Mouse (Mus musculus): ENCODE measurements at regions not wholly inside any gene's neighbourhood (a gene's known extent, or its start where the extent isn't known, plus 50 kb on each side); places are given as distances from the start of the nearest gene placed in this dataset.
A peak's percentile ranks its signal among the peaks of the same experiment; 100 is the strongest.

- DNase-seq (ENCODE audit: low spot score), result no peak
These were observed 275.6 kb downstream of the Ankrd50 start for GRCm38 (mm10) chr3:38209081-38209480.

DNA sequence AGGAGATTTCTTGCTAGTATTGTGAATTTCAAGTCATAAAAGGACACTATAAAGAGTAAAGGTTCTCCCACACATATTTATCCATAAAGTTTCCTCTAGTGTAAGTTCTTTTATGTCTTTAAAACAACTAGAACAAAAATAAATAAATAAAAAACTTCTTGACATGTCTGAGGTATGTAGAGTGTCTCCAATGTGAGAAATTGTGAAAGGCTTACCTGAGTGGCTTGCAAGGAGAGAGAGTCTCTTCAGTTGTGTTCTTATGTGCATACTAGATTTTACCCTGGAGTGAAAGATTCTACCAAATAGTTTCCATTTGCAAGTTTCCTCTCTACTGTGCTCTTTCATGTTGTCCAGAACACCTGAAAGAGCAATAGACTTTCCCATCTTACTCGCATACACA is 276.8 kb downstream of the Ankrd50 start:
- no peak for DNase-seq (ENCODE audit: low spot score)

DNA sequence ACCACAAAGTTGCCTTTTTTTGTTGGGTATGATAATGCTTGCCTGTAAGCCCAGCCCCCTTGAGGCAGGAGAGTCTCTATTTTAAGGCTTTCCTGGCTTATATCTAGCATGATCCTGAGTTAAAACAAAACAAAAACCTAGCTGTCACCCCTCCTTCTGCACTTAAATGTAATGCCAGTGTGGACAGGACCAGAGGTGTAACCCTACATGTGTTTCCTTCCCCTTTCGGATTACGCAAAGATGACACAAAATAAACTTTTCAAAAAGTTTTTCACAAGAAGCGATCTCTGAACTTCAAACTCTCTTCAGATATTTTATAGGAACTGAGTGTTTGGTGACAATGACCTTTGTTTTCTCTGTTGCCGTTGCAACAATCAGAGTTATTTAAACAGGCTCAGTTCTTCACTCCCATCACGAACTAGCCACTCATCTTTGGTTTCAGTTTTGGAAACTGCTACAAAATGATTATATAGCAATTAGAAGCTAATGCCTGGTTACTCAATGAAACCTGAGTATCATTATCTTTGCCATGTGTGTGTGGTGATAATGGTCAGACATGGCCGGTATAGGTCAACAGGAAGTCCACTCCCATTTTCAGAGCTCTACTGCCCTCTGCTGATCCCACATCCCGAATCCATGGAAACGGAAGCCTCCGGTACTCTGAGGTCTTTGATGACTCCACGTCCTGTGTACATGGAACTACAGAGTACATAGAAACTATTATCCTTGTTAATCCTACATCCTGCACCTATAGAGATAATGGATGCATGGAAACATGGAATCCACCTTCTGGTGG is 282.6 kb downstream of the Ankrd50 start:
- peak; percentile 16 for DNase-seq (ENCODE audit: low spot score)

DNA sequence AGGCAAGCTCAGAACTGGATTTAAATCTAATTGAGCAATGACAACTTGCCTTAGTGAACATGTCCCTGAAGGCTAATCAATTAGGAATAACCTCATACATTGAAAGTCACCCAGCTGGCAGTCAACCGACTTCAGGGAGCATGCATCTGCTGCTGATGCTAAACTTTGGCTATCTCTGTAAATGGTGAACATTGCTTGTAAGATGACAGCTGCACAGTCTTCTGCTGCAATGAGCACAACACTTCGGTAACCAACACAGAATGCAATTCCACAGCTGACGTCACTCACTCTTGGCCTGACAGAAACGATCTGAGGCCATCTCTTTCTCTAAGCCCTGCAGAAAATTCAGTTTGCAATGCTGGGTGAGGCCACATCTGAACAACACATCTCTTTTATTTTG is 290.6 kb downstream of the Ankrd50 start:
- DNase-seq (ENCODE audit: low spot score), result no peak

DNA sequence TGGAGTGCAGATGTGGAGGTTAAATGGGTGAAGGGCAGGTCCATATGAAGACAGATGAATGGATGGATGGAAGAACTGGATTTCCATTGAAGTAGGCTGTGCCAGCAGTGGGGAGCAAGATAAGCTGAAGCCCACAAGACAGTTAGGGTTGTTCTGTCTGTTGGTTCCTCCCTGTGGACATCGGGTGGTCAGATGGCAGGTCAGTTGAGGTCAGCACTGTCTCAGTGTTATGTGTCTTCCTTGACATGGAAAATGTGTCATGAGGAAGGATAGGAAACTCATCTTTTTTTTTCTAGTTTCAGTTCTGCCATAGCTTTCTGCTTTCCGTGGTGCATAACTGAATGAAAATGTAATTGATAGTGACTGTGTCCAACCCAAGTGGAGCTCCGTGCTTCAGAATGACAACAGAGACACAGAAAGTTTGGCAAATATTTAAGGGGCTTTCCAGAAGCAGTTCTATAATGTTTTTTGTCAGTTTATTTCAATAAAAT is 297.2 kb downstream of the Ankrd50 start:
- DNase-seq (ENCODE audit: low spot score), result no peak

GRCm38 (mm10) chr3:38186503-38186902 is 298.1 kb downstream of the Ankrd50 start:
- DNase-seq (ENCODE audit: low spot score), result no peak

- DNase-seq (ENCODE audit: low spot score), result no peak
These were observed 306.3 kb downstream of the Ankrd50 start for GRCm38 (mm10) chr3:38178295-38178694.

- no peak for DNase-seq (ENCODE audit: low spot score)
These were observed 308.7 kb downstream of the Ankrd50 start for GRCm38 (mm10) chr3:38175946-38176345.

GRCm38 (mm10) chr3:38174735-38175280 is 309.8 kb downstream of the Ankrd50 start:
- DNase-seq (ENCODE audit: low spot score), result no peak

DNA sequence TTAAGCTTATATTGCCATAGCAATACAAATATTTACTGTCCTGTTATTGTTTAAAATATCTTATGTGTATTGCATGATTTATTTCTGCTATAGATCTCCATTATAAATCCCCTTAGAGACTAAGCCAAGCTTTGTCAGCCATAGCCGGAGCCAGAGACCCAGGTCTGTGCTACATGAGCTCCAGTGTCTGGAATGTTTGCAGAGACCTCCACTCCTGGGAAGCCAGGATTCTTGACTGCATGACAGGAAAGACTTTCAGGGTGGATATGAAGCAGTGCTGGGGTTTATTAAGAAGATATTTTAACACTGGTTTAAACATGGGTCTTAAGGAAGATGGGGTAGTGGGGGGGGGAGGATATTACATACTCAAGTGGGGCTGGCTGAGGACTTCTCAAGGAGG is 332.2 kb downstream of the Ankrd50 start:
- no peak for DNase-seq (ENCODE audit: low spot score)

DNA sequence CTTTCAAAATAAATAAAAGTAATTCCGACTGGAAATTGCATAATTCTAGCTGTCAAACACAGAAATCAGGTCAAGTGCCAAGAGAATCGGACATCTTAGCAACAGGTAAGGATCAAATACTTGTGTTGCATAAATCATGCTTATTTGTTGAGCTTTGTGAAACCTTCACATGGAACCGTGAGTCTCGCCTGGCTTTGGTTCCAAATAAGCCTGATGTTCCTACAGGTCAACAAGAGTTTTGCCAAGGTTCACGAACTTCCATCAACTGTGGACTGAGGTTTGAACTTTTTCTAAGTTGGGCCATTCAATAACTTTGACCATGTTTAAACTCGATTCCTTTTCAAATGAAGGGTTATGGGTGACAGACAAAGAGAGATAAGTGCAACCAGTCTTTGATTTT is 332.8 kb downstream of the Ankrd50 start:
- no peak for DNase-seq (ENCODE audit: low spot score)

GRCm38 (mm10) chr3:38146663-38147062 is 338.0 kb downstream of the Ankrd50 start:
- DNase-seq (ENCODE audit: low spot score), result no peak

DNA sequence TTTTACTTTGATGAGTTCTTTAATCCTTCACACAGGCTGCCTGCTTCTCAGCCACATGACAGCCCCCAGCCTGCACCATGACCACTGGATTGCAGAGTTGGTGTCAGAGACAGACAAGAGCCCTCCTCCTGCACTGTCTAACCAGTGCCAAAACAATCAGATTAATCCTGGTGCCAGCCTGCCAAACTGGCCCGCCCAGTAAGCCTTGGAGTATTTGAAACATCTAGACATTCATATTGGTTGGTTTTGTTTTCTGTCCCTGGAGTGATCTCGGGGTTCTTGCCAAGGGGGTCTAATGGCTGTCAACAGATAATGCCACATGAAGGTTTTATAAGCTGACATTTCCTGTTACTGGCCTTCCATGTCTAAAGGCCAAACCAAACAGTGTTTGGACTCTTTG is 339.2 kb downstream of the Ankrd50 start:
- no peak for DNase-seq (ENCODE audit: low spot score)

- no peak for DNase-seq (ENCODE audit: low spot score)
These were observed 340.0 kb downstream of the Ankrd50 start for GRCm38 (mm10) chr3:38144650-38145049.

DNA sequence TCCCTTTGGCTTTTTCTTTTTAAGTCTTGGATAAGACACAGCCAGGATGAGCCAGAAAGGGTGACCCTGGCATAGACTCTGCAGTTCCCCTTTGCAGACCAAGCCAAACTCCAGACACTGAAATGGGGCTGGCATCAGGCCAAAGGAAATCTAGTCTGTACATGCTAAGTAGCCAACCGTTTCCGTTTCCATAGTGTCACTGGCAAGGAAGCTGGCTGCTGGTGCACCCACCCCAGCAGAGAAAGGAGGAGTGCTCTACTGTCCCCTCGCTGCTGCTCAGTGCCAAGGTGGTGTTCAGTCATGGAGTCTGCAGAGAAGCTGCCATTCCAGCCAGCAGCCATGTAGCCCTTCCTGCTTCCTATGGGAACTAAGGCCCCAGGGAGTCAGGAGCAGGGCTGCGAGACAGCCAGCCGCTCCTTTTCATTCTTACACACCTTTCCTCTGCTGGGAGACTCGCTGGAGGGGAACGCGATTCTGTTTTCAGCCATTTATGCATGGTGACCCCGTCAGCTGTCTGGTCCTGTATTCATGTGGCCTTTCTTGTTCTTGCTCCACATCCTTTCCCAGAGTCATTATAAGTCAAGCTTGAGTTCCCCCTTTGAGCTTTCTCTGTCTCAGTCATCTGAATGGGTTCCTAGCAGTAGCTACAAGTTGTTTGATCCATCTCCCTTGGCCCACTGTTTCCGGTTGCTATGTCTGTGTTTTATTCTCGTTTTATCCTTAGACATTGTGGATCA is 341.3 kb downstream of the Ankrd50 start:
- no peak for DNase-seq (ENCODE audit: low spot score)

DNA sequence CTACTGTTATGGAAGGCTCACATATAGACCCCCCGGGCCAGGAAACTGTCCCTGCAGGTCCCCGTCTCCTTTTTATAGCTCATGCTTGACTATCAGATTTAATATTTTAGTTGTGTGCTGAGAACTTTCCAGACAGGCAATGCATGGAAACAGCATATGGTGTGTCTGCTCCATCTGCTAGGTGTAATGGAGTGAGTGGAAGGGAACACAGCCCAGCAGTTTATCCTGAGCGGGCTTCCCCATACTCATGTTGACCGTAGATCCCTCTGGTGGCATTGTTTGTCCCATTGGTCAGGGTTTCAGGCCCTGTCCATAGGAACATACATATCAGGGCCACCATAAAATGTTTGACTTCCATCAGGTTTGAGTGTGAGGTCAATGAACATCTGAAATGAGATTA is 345.3 kb downstream of the Ankrd50 start:
- no peak for DNase-seq (ENCODE audit: low spot score)

GRCm38 (mm10) chr3:38138014-38138413 is 346.6 kb downstream of the Ankrd50 start:
- DNase-seq (ENCODE audit: low spot score), result no peak

- DNase-seq (ENCODE audit: low spot score), result no peak
These were observed 348.8 kb downstream of the Ankrd50 start for GRCm38 (mm10) chr3:38135808-38136214.

DNA sequence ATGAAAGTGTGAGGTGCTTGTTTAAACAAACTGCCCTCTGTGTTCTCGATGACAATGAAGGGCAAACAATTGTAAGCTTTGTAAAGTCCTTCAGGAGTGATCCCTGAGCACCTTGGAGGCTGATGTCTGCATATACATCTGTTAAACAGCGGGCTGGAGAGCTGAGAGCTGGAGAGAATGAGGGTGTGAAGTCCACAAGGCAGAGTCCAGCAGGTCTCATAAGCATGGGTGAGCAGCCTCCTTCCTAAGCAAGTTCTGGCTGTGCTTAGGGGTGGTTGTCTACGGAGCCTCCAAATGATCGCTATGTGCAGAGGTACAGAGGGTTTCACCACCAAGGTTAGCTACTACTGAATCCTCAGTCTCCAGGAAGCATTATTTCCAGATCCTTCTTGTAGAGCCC is 350.2 kb downstream of the Ankrd50 start:
- no peak for DNase-seq (ENCODE audit: low spot score)

- no peak for DNase-seq (ENCODE audit: low spot score)
These were observed 352.8 kb downstream of the Ankrd50 start for GRCm38 (mm10) chr3:38131887-38132220.

DNA sequence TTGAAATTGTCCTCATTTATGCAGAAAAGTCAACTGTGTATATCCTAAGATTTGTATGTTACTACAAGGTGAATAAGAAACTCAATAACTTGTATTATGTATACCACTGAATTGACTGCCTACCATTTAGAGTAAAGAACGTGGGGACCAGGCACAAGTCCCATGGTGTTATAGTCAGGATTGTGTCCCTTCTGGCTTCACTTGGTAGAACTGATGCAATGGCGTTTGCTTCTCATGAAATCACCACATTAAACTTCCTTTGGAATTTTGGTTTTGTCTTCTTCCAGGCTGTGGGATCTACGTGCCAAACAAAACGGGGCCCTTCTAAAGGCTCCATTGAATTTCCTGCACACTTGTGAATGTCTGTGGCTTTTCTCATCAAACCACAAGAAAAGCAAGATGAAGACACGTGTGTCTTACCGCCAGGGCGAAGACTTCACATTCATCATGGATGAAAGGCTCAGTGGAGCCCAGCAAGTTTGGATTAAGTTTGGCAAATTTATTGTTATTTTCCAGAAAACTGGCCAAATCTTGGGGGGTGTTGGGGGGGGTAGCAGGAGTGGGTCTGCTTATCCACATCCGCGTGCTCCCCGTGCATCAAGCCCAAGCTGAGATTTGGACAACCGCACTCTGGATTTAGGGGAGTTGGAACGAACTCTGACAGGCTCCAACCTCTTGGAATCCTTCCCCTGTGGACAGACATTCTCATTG is 353.3 kb downstream of the Ankrd50 start:
- DNase-seq (ENCODE audit: low spot score), result no peak

DNA sequence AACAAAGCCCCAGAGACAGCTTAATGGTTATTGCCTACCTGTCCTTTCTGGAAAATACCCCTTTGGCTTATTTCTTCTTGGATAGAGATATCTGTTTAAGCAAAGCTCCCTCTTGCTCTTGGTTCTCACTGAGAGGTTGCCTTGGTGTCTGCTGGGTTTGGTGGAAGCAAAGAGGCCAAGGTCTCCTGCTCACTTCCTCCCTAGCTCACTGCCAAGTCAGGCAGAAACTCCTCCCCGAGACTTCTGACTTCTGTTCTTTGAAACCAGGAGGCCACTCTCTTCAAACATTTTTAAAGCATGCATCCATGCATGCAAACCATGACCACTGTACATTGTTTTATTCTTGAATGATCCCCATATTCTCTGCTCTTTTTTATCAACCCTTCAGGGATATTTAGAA is 354.6 kb downstream of the Ankrd50 start:
- no peak for DNase-seq (ENCODE audit: low spot score)

GRCm38 (mm10) chr3:38129167-38129500 is 355.5 kb downstream of the Ankrd50 start:
- DNase-seq (ENCODE audit: low spot score), result no peak
